Mouse (Mus musculus) heart, embryonic 12.5 days (tissue): Measurements from ENCODE around the gene Fgd5. TPM values are rescaled to one million over a fixed set of nuclear protein-coding genes. Genes with fewer than 3 reads are reported as not detected.

Source experiments
- ATAC-seq: fragments of 200-750 bp; cut with Nextera tagmentation; 2 replicates; pipeline ENCODE4 v1.8.0; 2017; ENCODE audit warnings: moderate TSS enrichment, moderate library complexity; ENCODE audit not compliant: insufficient number of reproducible peaks, low FRiP score
- H3K27ac ChIP-seq: fragments of 300-500 bp; sonication (generic); 2 replicates; pipeline ENCODE4 v1.5.1; 2016; ENCODE audit warnings: mild to moderate bottlenecking, moderate library complexity; ENCODE audit not compliant: poor library complexity, severe bottlenecking
- H3K27me3 ChIP-seq: fragments of 300-500 bp; sonication (generic); replicated peaks from 2 replicates; pipeline ENCODE4 v1.6.1; 2016; ENCODE audit warnings: mild to moderate bottlenecking, moderate library complexity
- H3K36me3 ChIP-seq: fragments of 300-500 bp; sonication (generic); 2 replicates; pipeline ENCODE4 v1.6.1; 2016; ENCODE audit warnings: mild to moderate bottlenecking, moderate library complexity
- H3K4me1 ChIP-seq: fragments of 300-500 bp; sonication (generic); replicated peaks from 2 replicates; pipeline ENCODE4 v1.6.1; 2016; ENCODE audit warnings: mild to moderate bottlenecking
- H3K4me2 ChIP-seq: fragments of 300-500 bp; sonication (generic); 2 replicates; pipeline ENCODE4 v1.6.1; 2016; ENCODE audit warnings: mild to moderate bottlenecking, moderate library complexity
- H3K4me3 ChIP-seq: fragments of 300-500 bp; sonication (generic); 2 replicates; pipeline ENCODE4 v1.5.1; 2016; ENCODE audit warnings: mild to moderate bottlenecking
- H3K9ac ChIP-seq: fragments of 300-500 bp; sonication (generic); 2 replicates; pipeline ENCODE4 v1.6.1; 2016; ENCODE audit warnings: mild to moderate bottlenecking, moderate library complexity
- H3K9me3 ChIP-seq: fragments of 300-500 bp; sonication (generic); replicated peaks from 2 replicates; pipeline ENCODE4 v1.6.1; 2016; ENCODE audit warnings: mild to moderate bottlenecking, moderate library complexity
- WGBS: fragments of 180-500 bp; shearing (Covaris S2); methylation state at CpG from one replicate; pipeline ENCODE4 v1.1.7; 2016; 5-methylcytosine and 5-hydroxymethylcytosine counted together
- polyA plus RNA-seq: library from polyadenylated mRNA; unstranded; fragments of >200 nt; fragmentation: Nextera tagmentation; extraction: Ambion mirVana; gene quantifications from 2 replicates; pipeline ENCODE4 v1.2.1, GENCODE M21; 2016

Gene Fgd5
- polyA plus RNA-seq, 1 experiment from 2014 or later = 16.0 TPM

GRCm38 (mm10) chr6:92010895-92011294 is 32.2 kb downstream of the Fgd5 start:
- Histone ChIP-seq H3K4me2 (no peak overlapping the region), H3K4me1 (peaks cover 10% of the 10 kb centered on the region), H3K4me3 (no peak overlapping the region), H3K9me3 (no peaks in the 10 kb centered on the region), H3K27me3 (no peaks in the 10 kb centered on the region), H3K27ac (no peak overlapping the region), H3K9ac (no peak overlapping the region), H3K36me3 (no peaks in the 10 kb centered on the region)
- WGBS = 68% methylated on average over 2 of the region's 2 CpGs
- no peak for ATAC-seq

GRCm38 (mm10) chr6:92012413-92012812 is 33.7 kb downstream of the Fgd5 start:
- WGBS = 70% methylated on average over 5 of the region's 5 CpGs

GRCm38 (mm10) chr6:92013035-92013434 is 34.4 kb downstream of the Fgd5 start:
- Histone ChIP-seq H3K4me2 (no peak overlapping the region), H3K27ac (no peak overlapping the region), H3K9ac (no peak overlapping the region), H3K36me3 (no peaks in the 10 kb centered on the region), H3K4me1 (peaks cover 10% of the 10 kb centered on the region), H3K27me3 (no peaks in the 10 kb centered on the region), H3K9me3 (no peaks in the 10 kb centered on the region), H3K4me3 (no peak overlapping the region)
- no peak for ATAC-seq
- WGBS = 85% methylated on average over 6 of the region's 6 CpGs

More at GRCm38 (mm10) chr6:92012413-92012812, 33.7 kb downstream of the Fgd5 start:
- Histone ChIP-seq H3K27me3 (no peaks in the 10 kb centered on the region), H3K27ac (no peak overlapping the region), H3K36me3 (no peaks in the 10 kb centered on the region), H3K4me3 (no peak overlapping the region), H3K4me1 (peaks cover 10% of the 10 kb centered on the region), H3K9ac (no peak overlapping the region), H3K9me3 (no peaks in the 10 kb centered on the region), H3K4me2 (no peak overlapping the region)
- no peak for ATAC-seq

GRCm38 (mm10) chr6:92013620-92014019 is 34.9 kb downstream of the Fgd5 start:
- ATAC-seq = no peak
- Histone ChIP-seq H3K27me3 (no peaks in the 10 kb centered on the region), H3K9ac (no peak overlapping the region), H3K4me2 (no peak overlapping the region), H3K27ac (no peak overlapping the region), H3K4me1 (peaks cover 10% of the 10 kb centered on the region), H3K9me3 (no peaks in the 10 kb centered on the region), H3K4me3 (no peak overlapping the region), H3K36me3 (no peaks in the 10 kb centered on the region)
- 82% methylated on average over 3 of the region's 3 CpGs for WGBS

GRCm38 (mm10) chr6:92014936-92015335 is 36.3 kb downstream of the Fgd5 start:
- no peak overlapping the region for H3K4me3 ChIP-seq

GRCm38 (mm10) chr6:92015848-92016247 is 37.2 kb downstream of the Fgd5 start:
- 84% methylated on average over 5 of the region's 5 CpGs for WGBS
- Histone ChIP-seq H3K4me3 (no peak overlapping the region), H3K9me3 (no peaks in the 10 kb centered on the region), H3K27ac (no peak overlapping the region), H3K27me3 (no peaks in the 10 kb centered on the region), H3K36me3 (no peaks in the 10 kb centered on the region), H3K4me1 (peaks cover 10% of the 10 kb centered on the region), H3K4me2 (no peak overlapping the region), H3K9ac (no peak overlapping the region)
- ATAC-seq = no peak

More at GRCm38 (mm10) chr6:92014936-92015335, 36.3 kb downstream of the Fgd5 start:
- no peak overlapping the region for H3K9ac ChIP-seq
- peaks cover 10% of the 10 kb centered on the region for H3K4me1 ChIP-seq
- no peaks in the 10 kb centered on the region for H3K9me3 ChIP-seq
- WGBS = 68% methylated on average over 7 of the region's 7 CpGs
- no peaks in the 10 kb centered on the region for H3K27me3 ChIP-seq
- no peak overlapping the region for H3K27ac ChIP-seq
- no peak overlapping the region for H3K4me2 ChIP-seq
- H3K36me3 ChIP-seq = no peaks in the 10 kb centered on the region
- no peak; the same call in 1 of the 2 replicates for ATAC-seq

- ATAC-seq = no peak
- no peaks in the 10 kb centered on the region for H3K36me3 ChIP-seq
- 76% methylated on average over 6 of the region's 6 CpGs for WGBS
- H3K4me3 ChIP-seq = no peak overlapping the region
- H3K27me3 ChIP-seq = no peaks in the 10 kb centered on the region
- peaks cover 15% of the 10 kb centered on the region for H3K4me1 ChIP-seq
- H3K27ac ChIP-seq = no peak overlapping the region
- H3K9ac ChIP-seq = no peak overlapping the region
- H3K4me2 ChIP-seq = no peak overlapping the region
- H3K9me3 ChIP-seq = no peaks in the 10 kb centered on the region
Measured at GRCm38 (mm10) chr6:92016738-92017137, 38.1 kb downstream of the Fgd5 start.

GRCm38 (mm10) chr6:92018421-92018820 is 39.7 kb downstream of the Fgd5 start:
- Histone ChIP-seq H3K9ac (no peak overlapping the region), H3K27me3 (0 out of 2 replicates have a peak, but pooled peaks cover 3% of the 10 kb centered on the region), H3K9me3 (no peaks in the 10 kb centered on the region), H3K36me3 (no peaks in the 10 kb centered on the region), H3K4me1 (peaks cover 15% of the 10 kb centered on the region), H3K4me3 (no peak overlapping the region), H3K4me2 (no peak overlapping the region), H3K27ac (no peak overlapping the region)
- no peak for ATAC-seq
- 52% methylated on average over 6 of the region's 6 CpGs for WGBS

GRCm38 (mm10) chr6:92021061-92021460 is 42.4 kb downstream of the Fgd5 start:
- peaks cover 5% of the 10 kb centered on the region; the same call in 1 of the 2 replicates for H3K4me1 ChIP-seq
- peaks cover 5% of the 10 kb centered on the region for H3K27me3 ChIP-seq
- 87% methylated on average over 9 of the region's 9 CpGs for WGBS
- H3K4me2 ChIP-seq = no peak overlapping the region
- 0 out of 2 replicates have a peak, but pooled peaks cover under 1% of the 10 kb centered on the region for H3K36me3 ChIP-seq
- no peak overlapping the region for H3K27ac ChIP-seq
- H3K9ac ChIP-seq = no peak overlapping the region
- H3K4me3 ChIP-seq = no peak overlapping the region
- ATAC-seq = no peak
- no peaks in the 10 kb centered on the region for H3K9me3 ChIP-seq

- ATAC-seq = no peak
- Histone ChIP-seq H3K27me3 (peaks cover 5% of the 10 kb centered on the region), H3K36me3 (peaks cover 4% of the 10 kb centered on the region; the same call in 1 of the 2 replicates), H3K4me1 (peaks cover 5% of the 10 kb centered on the region; the same call in 1 of the 2 replicates), H3K4me3 (no peak overlapping the region), H3K27ac (no peak overlapping the region), H3K9me3 (no peaks in the 10 kb centered on the region), H3K9ac (no peak overlapping the region), H3K4me2 (no peak overlapping the region)
- WGBS = 53% methylated on average over 6 of the region's 6 CpGs
Measured at GRCm38 (mm10) chr6:92021506-92021905, 42.8 kb downstream of the Fgd5 start.

GRCm38 (mm10) chr6:92025252-92025651 is 46.6 kb downstream of the Fgd5 start:
- H3K4me1 ChIP-seq = peaks cover 13% of the 10 kb centered on the region
- ATAC-seq = no peak
- no peak overlapping the region for H3K4me2 ChIP-seq
- H3K9ac ChIP-seq = no peak overlapping the region
- WGBS = 40% methylated on average over 1 of the region's 1 CpGs
- peaks cover 4% of the 10 kb centered on the region; the same call in 1 of the 2 replicates for H3K36me3 ChIP-seq
- H3K27ac ChIP-seq = no peak overlapping the region
- H3K27me3 ChIP-seq = peaks cover 5% of the 10 kb centered on the region
- no peaks in the 10 kb centered on the region for H3K9me3 ChIP-seq
- H3K4me3 ChIP-seq = no peak overlapping the region

- 68% methylated on average over 4 of the region's 4 CpGs for WGBS
- no peak for ATAC-seq
Measured at GRCm38 (mm10) chr6:92027379-92027778, 48.7 kb downstream of the Fgd5 start.

More at GRCm38 (mm10) chr6:92027379-92027778, 48.7 kb downstream of the Fgd5 start:
- Histone ChIP-seq H3K27me3 (peaks cover 5% of the 10 kb centered on the region), H3K27ac (no peak overlapping the region), H3K4me1 (peaks cover 8% of the 10 kb centered on the region), H3K36me3 (peaks cover 4% of the 10 kb centered on the region; the same call in 1 of the 2 replicates), H3K4me3 (no peak overlapping the region), H3K9ac (no peak overlapping the region), H3K4me2 (no peak overlapping the region), H3K9me3 (no peaks in the 10 kb centered on the region)
